Mouse (Mus musculus) cerebellum, adult 8-10 months (tissue): ENCODE data around the gene Mmaa.
A peak's percentile ranks its signal among the peaks of the same experiment; 100 is the strongest.

ENCODE experiments used
- DNase-seq: peaks from one replicate; pipeline ENCODE4 v3.0.0; 2022

Mmaa gene

GRCm38 (mm10) chr8:79294610-79295275 is at the start of gene Mmaa:
TSS of gene Mmaa (minus strand) at chr8:79294937.
- peak; percentile 95 for DNase-seq

DNA sequence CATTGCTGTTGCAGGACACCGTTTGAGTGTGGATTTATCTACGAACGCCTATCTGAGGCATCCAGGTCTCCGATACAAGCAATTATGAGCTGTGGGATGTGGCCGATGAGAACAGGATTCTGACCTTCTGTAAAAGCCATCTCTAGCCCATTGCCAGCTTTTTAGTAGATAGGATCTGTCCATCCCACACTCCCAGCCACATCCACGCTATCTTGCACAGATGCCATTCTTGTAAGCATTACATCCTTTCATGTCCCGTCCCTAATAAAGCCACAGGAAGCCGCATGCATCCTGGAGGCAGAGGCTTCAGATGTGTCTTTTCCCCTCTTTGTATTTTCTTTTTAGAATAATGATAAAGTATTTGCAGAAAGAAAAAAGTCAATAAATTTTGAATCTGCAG is 46.5 kb upstream of the Mmaa start:
- DNase-seq: no peak

DNA sequence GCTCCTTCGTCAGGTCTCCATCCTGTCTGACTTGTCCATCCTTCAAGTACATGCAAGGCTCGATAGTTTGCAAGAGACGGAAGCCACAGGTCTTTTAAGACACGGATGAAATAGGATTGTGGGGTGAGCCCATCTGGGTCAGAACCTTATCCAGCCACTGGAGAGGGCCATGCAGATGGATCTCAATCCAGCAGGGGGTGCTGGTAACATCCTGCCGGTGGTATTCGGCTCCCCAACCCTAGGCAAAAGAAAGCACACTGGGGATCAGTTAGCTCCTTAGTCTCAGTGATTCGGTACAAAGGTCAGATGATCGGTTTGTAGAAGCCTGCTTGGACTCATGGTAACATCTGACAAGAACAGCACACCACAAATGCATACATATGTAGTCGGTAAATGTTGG is 44.8 kb upstream of the Mmaa start:
- DNase-seq: peak; percentile 35

DNA sequence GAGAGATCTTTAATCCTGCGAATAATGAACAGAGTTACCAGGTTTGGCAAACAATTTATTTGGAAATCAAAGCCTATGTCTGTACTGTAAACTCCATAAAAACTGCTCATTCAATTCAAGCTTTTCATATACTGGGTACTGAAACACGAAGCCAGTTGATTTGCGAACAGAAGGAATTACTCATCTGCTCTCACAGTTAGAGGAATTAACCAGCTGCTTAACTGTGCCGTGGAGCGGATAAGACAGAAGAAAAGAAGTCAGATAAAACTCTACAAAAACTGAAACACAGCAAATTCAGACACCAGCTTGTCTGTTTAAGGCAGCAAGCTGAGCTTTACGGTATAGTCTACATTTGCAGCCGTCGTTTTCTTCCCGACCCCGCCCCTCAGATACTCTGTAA is 43.9 kb upstream of the Mmaa start:
- no peak for DNase-seq

DNA sequence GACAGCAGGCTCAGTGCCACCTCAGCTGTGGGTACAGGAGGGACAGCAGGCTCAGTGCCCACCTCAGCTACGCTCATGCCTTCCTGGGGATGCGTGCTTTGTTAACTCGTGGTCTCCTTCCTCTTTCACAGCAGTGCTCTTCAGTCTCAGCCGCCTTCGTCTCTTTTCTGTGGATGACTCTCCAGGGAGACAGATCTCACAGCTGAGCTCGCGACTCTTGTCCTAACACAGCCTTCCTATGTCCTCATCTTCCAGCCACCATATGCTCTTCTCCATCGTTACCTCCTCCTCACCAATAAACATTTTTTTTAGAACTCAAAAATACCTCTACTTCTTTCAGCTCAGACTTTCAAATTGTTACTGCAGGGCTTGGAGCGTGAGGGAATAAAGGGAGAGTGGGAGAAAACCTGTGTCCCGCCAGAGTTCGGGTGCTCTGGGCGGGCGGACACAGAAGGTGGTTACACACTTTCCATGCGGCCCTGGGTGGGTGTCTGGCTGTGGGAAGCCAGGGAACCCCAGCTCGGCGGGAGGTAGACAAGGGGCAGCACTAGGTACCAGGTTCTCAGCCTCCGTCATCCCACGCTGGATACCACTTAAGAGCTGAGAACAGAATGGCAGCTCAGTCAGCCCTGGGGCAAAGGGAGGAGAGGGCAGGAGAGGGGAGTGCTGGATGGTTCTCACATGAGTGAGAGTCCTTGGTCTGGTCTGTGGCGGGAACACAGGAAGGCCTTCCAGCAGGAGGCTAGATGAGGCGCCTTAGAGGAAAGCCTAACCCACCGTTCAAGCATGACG is 37.6 kb upstream of the Mmaa start:
- DNase-seq: no peak

- no peak for DNase-seq
Measured at GRCm38 (mm10) chr8:79331571-79331970, 36.8 kb upstream of the Mmaa start.

GRCm38 (mm10) chr8:79331017-79331416 is 36.3 kb upstream of the Mmaa start:
- DNase-seq: no peak

GRCm38 (mm10) chr8:79329735-79330134 is 35.0 kb upstream of the Mmaa start:
- DNase-seq: no peak

DNA sequence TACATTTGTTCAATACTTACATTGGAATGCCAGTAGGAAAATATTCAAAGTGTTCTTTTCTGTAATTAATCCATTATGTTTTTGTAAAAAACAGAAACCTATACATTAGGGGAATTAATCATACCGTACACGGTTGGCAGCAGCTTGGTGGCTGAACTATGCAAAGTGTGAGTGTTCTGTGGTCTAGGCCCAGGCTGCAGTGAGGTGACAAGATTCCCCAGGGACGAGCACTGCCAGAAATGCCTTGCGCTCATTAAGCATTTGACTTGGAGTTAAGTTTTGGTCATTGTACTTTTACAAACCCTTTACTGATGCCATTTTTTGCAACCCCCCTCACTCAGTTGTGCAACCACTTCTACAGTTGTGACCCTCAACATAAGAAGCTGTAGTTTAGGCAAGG is 34.4 kb upstream of the Mmaa start:
- no peak for DNase-seq

DNA sequence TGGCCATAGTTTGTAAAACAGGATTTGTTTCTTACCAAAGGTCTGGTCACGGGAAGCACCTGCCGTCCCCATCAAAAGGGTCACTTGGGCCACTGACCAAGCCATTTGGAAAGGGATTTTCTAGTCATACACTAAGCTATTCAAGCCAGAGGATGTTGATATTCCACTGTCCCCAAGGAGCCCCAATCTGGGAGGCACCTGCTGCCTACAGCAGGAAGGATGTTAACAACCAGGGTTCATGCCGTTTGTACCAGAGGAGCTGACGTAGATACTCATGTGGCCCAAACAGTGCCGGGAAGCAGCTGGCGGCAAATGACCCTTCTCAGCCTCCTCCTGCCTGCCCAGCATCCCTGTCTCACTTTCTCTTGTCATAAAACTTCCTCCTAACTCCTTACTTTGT is 30.8 kb upstream of the Mmaa start:
- DNase-seq: no peak

- no peak for DNase-seq
Measured at GRCm38 (mm10) chr8:79324928-79325327, 30.2 kb upstream of the Mmaa start.

GRCm38 (mm10) chr8:79324036-79324435 is 29.3 kb upstream of the Mmaa start:
- DNase-seq: no peak

- no peak for DNase-seq
Measured at GRCm38 (mm10) chr8:79323121-79323520, 28.4 kb upstream of the Mmaa start.

DNA sequence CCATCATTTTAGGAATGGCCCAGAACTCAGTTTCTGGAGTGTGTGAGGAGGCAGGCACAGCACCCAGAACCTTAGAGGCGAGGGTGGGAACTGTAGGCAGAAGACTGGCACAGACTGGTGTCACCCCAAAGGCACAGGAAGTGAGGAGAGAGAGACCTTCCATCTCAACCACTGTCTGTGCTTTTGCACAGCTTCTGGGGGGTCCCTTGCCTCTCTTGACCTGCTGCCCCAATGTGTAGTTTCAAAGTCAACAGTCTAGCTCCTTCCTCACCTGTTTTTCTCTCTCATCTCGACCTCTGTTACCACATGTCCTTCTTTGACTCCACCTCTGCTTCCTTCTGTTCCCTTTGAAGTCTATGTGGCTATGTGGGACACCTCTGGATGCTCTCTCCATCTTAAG is 16.1 kb upstream of the Mmaa start:
- DNase-seq: no peak

- no peak for DNase-seq
Measured at GRCm38 (mm10) chr8:79305941-79306340, 11.2 kb upstream of the Mmaa start.

DNA sequence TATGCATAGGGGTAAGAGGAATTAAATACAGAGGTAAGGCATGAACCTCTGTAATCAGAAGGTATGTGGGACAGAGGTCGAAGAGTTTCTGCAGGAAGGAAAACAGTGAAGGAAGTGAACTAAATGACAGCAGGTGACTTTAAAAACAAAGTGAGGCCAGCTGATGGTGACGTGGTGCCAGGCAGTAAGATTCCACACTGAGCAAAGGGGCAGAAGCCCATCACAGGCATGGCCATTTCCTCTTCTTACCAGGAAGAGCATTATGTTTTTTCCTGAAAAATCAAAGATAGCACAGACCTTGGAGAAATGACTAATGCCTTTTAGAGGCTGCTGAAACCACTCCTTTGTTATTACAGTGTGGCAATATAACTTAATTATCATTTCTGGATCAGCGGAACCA is 6.8 kb upstream of the Mmaa start:
- no peak for DNase-seq

DNA sequence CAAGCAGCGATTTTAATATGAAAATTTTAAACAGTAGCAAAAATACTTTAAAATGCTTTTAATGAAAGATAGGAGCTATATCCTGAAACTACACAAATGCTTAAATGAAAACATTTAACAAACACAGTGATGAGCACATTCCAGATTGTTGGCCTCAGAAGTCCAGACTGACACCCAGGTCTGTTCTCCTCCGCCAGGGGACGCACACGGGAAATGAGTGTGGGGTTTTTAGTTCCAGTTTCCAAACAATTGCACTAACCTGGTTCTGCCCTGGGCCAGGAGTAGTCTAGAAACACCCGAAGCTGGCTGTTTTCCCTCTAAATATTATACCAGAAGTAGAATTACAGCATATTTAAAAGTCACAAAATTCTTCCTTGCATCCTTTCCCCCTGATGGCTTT is 5.0 kb upstream of the Mmaa start:
- DNase-seq: no peak

GRCm38 (mm10) chr8:79297763-79298162 is 3.0 kb upstream of the Mmaa start:
- peak; percentile 20 for DNase-seq

DNA sequence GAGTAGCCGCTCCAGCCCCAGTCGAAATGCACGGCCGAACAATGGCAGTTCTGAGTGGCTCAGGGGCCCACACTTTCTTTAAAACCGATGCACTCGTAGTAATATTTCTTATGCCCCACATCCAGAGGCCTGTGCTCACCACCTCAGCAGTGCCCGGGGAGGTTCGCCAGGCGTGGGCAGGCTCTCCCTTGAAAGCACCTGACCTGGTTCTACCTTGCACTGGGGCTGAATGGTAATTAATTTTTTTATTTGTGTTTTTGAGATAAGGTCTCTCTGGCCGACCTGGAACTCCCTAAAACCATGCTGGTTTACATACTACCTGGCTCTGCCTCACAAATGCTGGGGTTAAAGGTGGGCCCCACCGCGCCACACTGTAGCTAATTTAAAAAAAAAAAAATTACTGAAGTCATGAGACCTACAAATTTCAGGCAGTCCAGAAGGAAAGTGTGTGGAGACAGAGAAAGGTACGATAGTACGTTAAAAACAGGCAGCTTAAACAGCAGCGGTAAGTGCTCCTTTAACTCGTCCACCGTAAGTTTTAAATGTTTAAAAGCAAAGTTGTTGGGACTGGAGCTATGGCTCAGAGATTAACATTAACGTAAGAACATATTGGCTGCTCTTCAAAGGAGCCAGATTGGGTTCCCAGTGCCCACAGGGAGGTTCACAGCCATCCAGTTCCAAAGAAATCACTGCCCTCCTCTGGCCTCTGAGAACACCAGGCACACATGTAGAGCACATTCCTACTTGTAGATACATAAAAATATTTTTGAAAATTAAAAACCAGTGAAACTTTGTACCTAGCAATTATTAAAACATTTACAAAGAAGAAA is 754 bp upstream of the Mmaa start:
- peak; percentile 5 for DNase-seq

GRCm38 (mm10) chr8:79293841-79294240 is 896 bp downstream of the Mmaa start:
- no peak for DNase-seq

- no peak for DNase-seq
Measured at GRCm38 (mm10) chr8:79292712-79293264, 1.9 kb downstream of the Mmaa start.

DNA sequence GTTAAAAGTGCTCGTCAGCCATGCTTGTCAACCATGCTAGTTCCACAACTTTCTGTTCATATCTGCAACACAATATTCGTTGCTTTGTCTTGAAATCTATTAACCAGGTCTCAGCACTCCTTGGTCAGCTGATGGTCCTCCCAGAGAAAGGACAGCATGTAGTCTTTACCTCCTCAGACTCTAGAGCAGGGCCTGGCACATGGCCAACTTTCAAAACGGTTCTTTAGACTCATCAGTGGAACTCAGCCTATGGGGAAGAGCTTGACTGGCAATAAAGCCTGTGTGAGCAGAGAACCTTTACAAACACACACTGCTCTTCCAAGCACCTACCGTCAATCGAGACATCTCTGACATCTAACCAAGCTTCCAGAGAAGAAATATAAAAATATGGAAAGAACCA is 5.1 kb downstream of the Mmaa start:
- DNase-seq: peak; percentile 15

GRCm38 (mm10) chr8:79288681-79289080 is 6.1 kb downstream of the Mmaa start:
- DNase-seq: no peak
